Mouse (Mus musculus) olfactory bulb, adult 2 months (tissue): ENCODE data around the gene Plb1.

Experiments
- CTCF ChIP-seq: fragments of 200-500 bp; IDR thresholded peaks from 2 replicates; pipeline ENCODE4 v1.5.1; 2012; ENCODE audit warnings: low read depth, mild to moderate bottlenecking, low read length, moderate library complexity; ENCODE audit not compliant: insufficient read depth
- POLR2A ChIP-seq: fragments of 200-500 bp; IDR thresholded peaks from 2 replicates; pipeline ENCODE4 v1.6.1; 2012; ENCODE audit warnings: mild to moderate bottlenecking, low read depth, low read length, moderate library complexity; ENCODE audit not compliant: insufficient read depth

DNA sequence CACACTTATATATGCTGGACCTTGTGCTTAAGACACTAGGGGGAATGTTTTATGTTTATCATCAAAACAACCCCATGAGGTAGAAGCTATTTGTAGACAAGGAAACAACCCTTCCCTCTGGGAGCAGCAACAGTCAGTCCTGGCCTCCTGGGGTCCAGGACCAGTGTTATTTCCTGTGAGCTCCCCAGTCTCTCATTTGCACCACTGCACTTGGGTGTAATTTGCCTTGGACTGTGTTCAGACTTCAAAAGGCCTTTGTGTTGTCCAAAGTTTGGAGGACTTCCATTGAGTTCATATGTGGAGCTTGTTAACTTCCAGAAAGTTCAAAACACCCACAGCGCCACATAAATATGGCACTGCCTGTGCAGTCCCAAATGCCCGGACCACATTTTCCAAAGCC lies 180.6 kb downstream of the Plb1 start:
- TF ChIP-seq CTCF (no peak), POLR2A (no peak)
